Mouse (Mus musculus) kidney, adult 11 months (tissue): Measurements from ENCODE around the gene Aff3.

Source experiments
- DNase-seq: peaks from one replicate; pipeline ENCODE4 v3.0.0; 2022

Gene Aff3

GRCm38 (mm10) chr1:38654981-38655540 lies 9.7 kb downstream of the Aff3 start:
- no peak for DNase-seq

GRCm38 (mm10) chr1:38650031-38650430 lies 14.7 kb downstream of the Aff3 start:
- DNase-seq, result no peak

- no peak for DNase-seq
Observed at GRCm38 (mm10) chr1:38649174-38649573, 15.6 kb downstream of the Aff3 start.

- no peak for DNase-seq
Observed at GRCm38 (mm10) chr1:38642288-38642687, 22.5 kb downstream of the Aff3 start.

- DNase-seq, result no peak
Observed at GRCm38 (mm10) chr1:38639669-38640068, 25.1 kb downstream of the Aff3 start.

GRCm38 (mm10) chr1:38635596-38635995 lies 29.2 kb downstream of the Aff3 start:
- DNase-seq, result no peak

GRCm38 (mm10) chr1:38634081-38634480 lies 30.7 kb downstream of the Aff3 start:
- no peak for DNase-seq

GRCm38 (mm10) chr1:38632461-38633180 lies 32.1 kb downstream of the Aff3 start:
- DNase-seq, result no peak

- no peak for DNase-seq
Observed at GRCm38 (mm10) chr1:38631501-38632279, 33.1 kb downstream of the Aff3 start.

- no peak for DNase-seq
Observed at GRCm38 (mm10) chr1:38628901-38629585, 35.7 kb downstream of the Aff3 start.

- no peak for DNase-seq
Observed at GRCm38 (mm10) chr1:38628426-38628825, 36.3 kb downstream of the Aff3 start.

GRCm38 (mm10) chr1:38627683-38628361 lies 36.9 kb downstream of the Aff3 start:
- DNase-seq, result no peak

GRCm38 (mm10) chr1:38626739-38627661 lies 37.8 kb downstream of the Aff3 start:
- peak; percentile 5 for DNase-seq

GRCm38 (mm10) chr1:38626388-38626738 lies 38.4 kb downstream of the Aff3 start:
- no peak for DNase-seq

GRCm38 (mm10) chr1:38621840-38622239 lies 42.9 kb downstream of the Aff3 start:
- DNase-seq, result no peak

GRCm38 (mm10) chr1:38620401-38620800 lies 44.4 kb downstream of the Aff3 start:
- no peak for DNase-seq

- no peak for DNase-seq
Observed at GRCm38 (mm10) chr1:38606741-38607140, 58.0 kb downstream of the Aff3 start.

- no peak for DNase-seq
Observed at GRCm38 (mm10) chr1:38605426-38605825, 59.3 kb downstream of the Aff3 start.

GRCm38 (mm10) chr1:38604611-38605010 lies 60.1 kb downstream of the Aff3 start:
- DNase-seq, result no peak

GRCm38 (mm10) chr1:38601802-38602508 lies 62.8 kb downstream of the Aff3 start:
- no peak for DNase-seq

- DNase-seq, result no peak
Observed at GRCm38 (mm10) chr1:38595311-38595710, 69.4 kb downstream of the Aff3 start.
